Comparison of ENCODE assay signal across 15 mouse cellular contexts in the genomic region with DNA sequence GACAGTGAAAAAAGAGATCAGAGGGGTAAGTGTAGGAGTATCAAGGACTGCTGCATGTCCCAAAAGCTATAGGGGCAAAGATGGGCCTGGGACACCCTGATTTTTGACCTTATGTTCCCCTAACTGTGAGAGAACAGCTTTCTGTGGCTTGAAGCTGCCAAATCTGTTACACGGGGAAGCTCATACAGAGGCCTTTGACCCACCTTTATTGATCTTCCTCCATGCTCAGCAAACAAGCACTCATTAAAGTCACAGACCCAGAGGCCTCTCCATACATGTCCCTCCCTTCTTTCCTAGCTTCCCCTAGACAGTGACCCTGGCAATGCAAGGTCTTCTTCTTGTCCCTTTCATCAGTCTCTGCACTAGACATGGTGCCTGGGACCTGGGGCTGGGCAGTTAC. TPM values are rescaled to one million over a fixed set of nuclear protein-coding genes. Genes with fewer than 3 reads are reported as not detected.
"Had no signal": no experiment of that assay in that cellular context is flagged by ENCODE, and none has a peak within 500 bp of the region (broad histone marks: within the 10 kb centered on the region; RNA-seq: fewer than 3 reads in every experiment).

No protein-coding gene starts in this region.

- H3K4me2 ChIP-seq: midbrain, embryonic 15.5 days; neural tube, embryonic 12.5 days had no signal

- H3K4me1 ChIP-seq: midbrain, embryonic 15.5 days; neural tube, embryonic 12.5 days had no signal

- ATAC-seq: hindbrain, embryonic 16.5 days; inflammation-experienced regulatory T-cells, adult 6 months; lung, postnatal 0 days; midbrain, embryonic 15.5 days had no signal

- H3K27me3 ChIP-seq: midbrain, embryonic 15.5 days; neural tube, embryonic 12.5 days had no signal

- H3K9me3 ChIP-seq: midbrain, embryonic 15.5 days; neural tube, embryonic 12.5 days had no signal

- DNase-seq: kidney, postnatal 10 days; kidney, postnatal 4 days; left cerebral cortex, postnatal 4 days; lung, adult 2 months; spleen, adult 18-20 months had no signal

- H3K27ac ChIP-seq: layer of hippocampus, adult 2 months; midbrain, embryonic 15.5 days; neural tube, embryonic 12.5 days had no signal

- H3K9ac ChIP-seq: midbrain, embryonic 15.5 days; neural tube, embryonic 12.5 days had no signal

- H3K4me3 ChIP-seq: layer of hippocampus, adult 2 months; midbrain, embryonic 15.5 days; neural tube, embryonic 12.5 days had no signal

- H3K36me3 ChIP-seq: midbrain, embryonic 15.5 days; neural tube, embryonic 12.5 days had no signal

RNA-seq across cellular contexts. Expression of a gene that starts 7.0 kb away (rescaled TPM):
- total RNA-seq: layer of hippocampus, adult 2 months; layer of hippocampus, postnatal 10 days; left cerebral cortex, postnatal 10 days; left cerebral cortex, postnatal 4 days; megakaryocyte progenitor cell, adult 5-6 weeks; monocyte, adult 5-6 weeks had no signal
- polyA plus RNA-seq: hindbrain, embryonic 16.5 days; midbrain, embryonic 15.5 days had no signal
